ENCODE assay signal across 15 mouse cellular contexts in genomic region chr6:86154006-86154405, GRCm38 (mm10). TPM values are rescaled to one million over a fixed set of nuclear protein-coding genes. Genes with fewer than 3 reads are reported as not detected.
DNase-seq lines count a peak whose midpoint lies in the region; TF ChIP-seq lines count a peak whose summit lies in the region.
"Had no signal": no experiment of that assay in that cellular context is flagged by ENCODE, and none has a peak within 500 bp of the region (broad histone marks: within the 10 kb centered on the region; RNA-seq: fewer than 3 reads in every experiment).

No protein-coding gene starts in this region.

- WGBS in heart, embryonic 10.5 days: 68% methylated on average over 5 of the region's 5 CpGs

- H3K36me3 ChIP-seq in heart, embryonic 10.5 days: no peaks in the 10 kb centered on the region
- H3K36me3 ChIP-seq: embryonic facial prominence, embryonic 15.5 days; forebrain, embryonic 10.5 days; heart, embryonic 12.5 days; hindbrain, embryonic 13.5 days had no signal

- H3K27ac ChIP-seq in gastrocnemius, adult 2 months: peak overlapping the region; percentile 40; the same call in 1 of the 2 replicates
- H3K27ac ChIP-seq in heart, embryonic 10.5 days: no peak overlapping the region
- H3K27ac ChIP-seq: embryonic facial prominence, embryonic 15.5 days; forebrain, embryonic 10.5 days; hindbrain, embryonic 13.5 days had no signal

- H3K4me1 ChIP-seq in heart, embryonic 10.5 days: peaks cover 22% of the 10 kb centered on the region

- DNase-seq in gastrocnemius, adult 2 months: peak; percentile 23
- no peak for DNase-seq in gastrocnemius, adult 8-10 months (ENCODE audit: low spot score in 2 of 2)
- DNase-seq in heart, embryonic 10.5 days (ENCODE audit: low spot score): peak; percentile 61
- DNase-seq in heart, postnatal 25 days (ENCODE audit: low spot score): no peak
- DNase-seq in layer of hippocampus, adult 9-11 months: peak; percentile 15
- no peak for DNase-seq in layer of hippocampus, postnatal 36 days
- no peak for DNase-seq in urinary bladder, postnatal 36 days (ENCODE audit: low spot score in 2 of 2)
- DNase-seq: embryo, embryonic 11 days had no signal

- intact Hi-C loops in gastrocnemius, adult 2 months (cut with DNase I): no loop called here
- intact Hi-C loops in heart, postnatal 25 days (cut with DNase I): no loop called here

- no peak for TF ChIP-seq CTCF in gastrocnemius, adult 2 months (IDR thresholded peaks at IDR 0.05)

- no peaks in the 10 kb centered on the region for H3K27me3 ChIP-seq in heart, embryonic 10.5 days (ENCODE audit: insufficient read depth, poor library complexity, severe bottlenecking)
- H3K27me3 ChIP-seq: heart, embryonic 12.5 days had no signal

- no peaks in the 10 kb centered on the region for H3K9me3 ChIP-seq in heart, embryonic 10.5 days
- H3K9me3 ChIP-seq: embryonic facial prominence, embryonic 15.5 days; forebrain, embryonic 10.5 days; heart, embryonic 12.5 days; hindbrain, embryonic 13.5 days had no signal

- H3K4me3 ChIP-seq in gastrocnemius, adult 2 months: no peak overlapping the region
- H3K4me3 ChIP-seq in heart, embryonic 10.5 days: no peak overlapping the region
- H3K4me3 ChIP-seq: embryonic facial prominence, embryonic 15.5 days; erythroblast, embryonic 14.5 days; forebrain, embryonic 10.5 days; heart, embryonic 12.5 days; hindbrain, embryonic 13.5 days had no signal

RNA-seq across cellular contexts. Expression of gene Tgfa, which starts 41.0 kb away (rescaled TPM):
- under 1 TPM; 0.31 to 0.66 TPM for total RNA-seq in gastrocnemius, adult 2 months (2021)
- total RNA-seq in gastrocnemius, adult 8-10 months (2022): under 1 TPM; 0.10 to 0.27 (median 0.13) TPM
- polyA plus RNA-seq in heart, embryonic 10.5 days (2016; fragmentation: Nextera tagmentation; extraction: Ambion mirVana): 3.2 and 3.7 TPM in 2 replicates
- total RNA-seq in heart, postnatal 25 days (2021): 1 to 10 TPM; 1.6 to 1.7 TPM
- total RNA-seq in layer of hippocampus, postnatal 36 days (2021): 10 to 100 TPM; 31.2 to 33.6 TPM
- total RNA-seq: common myeloid progenitor, adult 5-6 weeks; granulocyte monocyte progenitor cell, adult 5-6 weeks had no signal
- polyA plus RNA-seq: erythroblast, embryonic 14.5 days had no signal

Comparison
In these comparisons a context has a peak if more than half of its experiments do, and no peak if none do; other contexts are left out.
1. DNase-seq: peak in gastrocnemius, adult 2 months (single experiment), heart, embryonic 10.5 days (single experiment) and layer of hippocampus, adult 9-11 months (single experiment); none in gastrocnemius, adult 8-10 months (0 of 2), heart, postnatal 25 days (single experiment), layer of hippocampus, postnatal 36 days (0 of 2) and urinary bladder, postnatal 36 days (0 of 2).
2. RNA of gene Tgfa, which starts 41.0 kb away (total RNA-seq): 31.2 to 33.6 TPM in layer of hippocampus, postnatal 36 days; 1.6 to 1.7 TPM in heart, postnatal 25 days, 0.31 to 0.66 TPM in gastrocnemius, adult 2 months and 0.10 to 0.27 TPM in gastrocnemius, adult 8-10 months; every median in the first group is over 10 times any median in the second.